Mouse (Mus musculus): ENCODE results near the gene Zfp677. TPM values are rescaled to one million over a fixed set of nuclear protein-coding genes. Genes with fewer than 3 reads are reported as not detected.
"Not testable (repeated sequence)": the region's sequence is repeated elsewhere in the genome, so short reads cannot be mapped to it uniquely, and the experiment has no call there.

The Zfp677 gene
- polyA plus RNA-seq, 1 experiment, result 7.7 TPM

GRCm38 (mm10) chr17:21422664-21423599 lies 39.4 kb downstream of the Zfp677 start, which contains the start of gene Zfp54:
Gene Zfp54 (plus strand): TSS chr17:21423227.
- Histone ChIP-seq H3K4me1 (ENCODE audit: control insufficient read depth, insufficient read depth, low read length) (peaks cover 2% of the 10 kb centered on the region), H3K4me3 (ENCODE audit: low read depth, low read length) (peak within 1 kb of the TSS; percentile 93), H3K27ac (ENCODE audit: insufficient read depth, low read length) (peak within 1 kb of the TSS; percentile 49; the same call in 1 of the 2 replicates), H3K9me3 (replicated peaks; ENCODE audit: control insufficient read depth, insufficient read depth, low read length, poor library complexity, severe bottlenecking) (no peaks in the 10 kb centered on the region), H3K27me3 (ENCODE audit: control insufficient read depth, insufficient read depth, low read length, poor library complexity, severe bottlenecking) (no peaks in the 10 kb centered on the region), H3K36me3 (ENCODE audit: control insufficient read depth, insufficient read depth, low read length, poor library complexity, severe bottlenecking) (no peaks in the 10 kb centered on the region), H3K9ac (ENCODE audit: low read depth, poor library complexity, severe bottlenecking) (peak within 1 kb of the TSS; percentile 6; the same call in 1 of the 2 replicates)
- peak; percentile 29 for TF ChIP-seq CTCF (IDR thresholded peaks at IDR 0.05; ENCODE audit: low read depth, low read length)
- 0 out of 2 replicates have a peak, but pooled peaks have one; percentile 25 for TF ChIP-seq EP300 (IDR thresholded peaks at IDR 0.05; ENCODE audit: insufficient read depth, low read depth, low read length)
- TF ChIP-seq POLR2A (IDR thresholded peaks at IDR 0.05; ENCODE audit: insufficient read depth, low read length), result no peak

- not testable (repeated sequence) for H3K9ac ChIP-seq (ENCODE audit: low read depth, poor library complexity, severe bottlenecking); H3K27me3 ChIP-seq (ENCODE audit: control insufficient read depth, insufficient read depth, low read length, poor library complexity, severe bottlenecking); H3K36me3 ChIP-seq (ENCODE audit: control insufficient read depth, insufficient read depth, low read length, poor library complexity, severe bottlenecking); H3K9me3 ChIP-seq (replicated peaks; ENCODE audit: control insufficient read depth, insufficient read depth, low read length, poor library complexity, severe bottlenecking); H3K4me3 ChIP-seq (ENCODE audit: low read depth, low read length); H3K4me1 ChIP-seq (ENCODE audit: control insufficient read depth, insufficient read depth, low read length)
- H3K27ac ChIP-seq (ENCODE audit: insufficient read depth, low read length), result peak overlapping the region; percentile 78
Measured at GRCm38 (mm10) chr17:21438806-21439400, 55.4 kb downstream of the Zfp677 start.

Other genes starting within 250 kb of the Zfp677 start
- not detected in 2 replicates for gene Vmn1r234, start 157.7 kb upstream of the Zfp677 start, polyA plus RNA-seq (2011; ENCODE audit: insufficient read depth, insufficient read length, low read depth, missing spikeins)
- gene Vmn1r235, start 127.3 kb upstream of the Zfp677 start, polyA plus RNA-seq (2011; ENCODE audit: insufficient read depth, insufficient read length, low read depth, missing spikeins), result not detected in 2 replicates
- not detected in 2 replicates for gene Vmn1r236, start 100.8 kb upstream of the Zfp677 start, polyA plus RNA-seq (2011; ENCODE audit: insufficient read depth, insufficient read length, low read depth, missing spikeins)
- gene Vmn1r237, start 71.9 kb upstream of the Zfp677 start, polyA plus RNA-seq (2011; ENCODE audit: insufficient read depth, insufficient read length, low read depth, missing spikeins), result not detected in 2 replicates
- 4.2 and 4.7 TPM in 2 replicates for gene Zfp54, start 39.5 kb downstream of the Zfp677 start, polyA plus RNA-seq (2011; ENCODE audit: insufficient read depth, insufficient read length, low read depth, missing spikeins)
- gene Zfp51, start 66.6 kb downstream of the Zfp677 start, polyA plus RNA-seq (2011; ENCODE audit: insufficient read depth, insufficient read length, low read depth, missing spikeins), result 14.5 and 18.2 TPM in 2 replicates
- 9.5 and 9.7 TPM in 2 replicates for gene Zfp53, start 105.2 kb downstream of the Zfp677 start, polyA plus RNA-seq (2011; ENCODE audit: insufficient read depth, insufficient read length, low read depth, missing spikeins)
- 6.6 and 10.5 TPM in 2 replicates for gene Zfp52, start 151.8 kb downstream of the Zfp677 start, polyA plus RNA-seq (2011; ENCODE audit: insufficient read depth, insufficient read length, low read depth, missing spikeins)
- 12.0 and 13.2 TPM in 2 replicates for gene Zfp948, start 183.3 kb downstream of the Zfp677 start, polyA plus RNA-seq (2011; ENCODE audit: insufficient read depth, insufficient read length, low read depth, missing spikeins)